Mouse (Mus musculus) WW6 (cell line): Measurements from ENCODE around the gene Prx.

Experiments
- DNase-seq: peaks from one replicate; pipeline ENCODE4 v3.0.0-alpha.2; 2013; ENCODE audit warnings: low read depth, low spot score

Prx gene

DNA sequence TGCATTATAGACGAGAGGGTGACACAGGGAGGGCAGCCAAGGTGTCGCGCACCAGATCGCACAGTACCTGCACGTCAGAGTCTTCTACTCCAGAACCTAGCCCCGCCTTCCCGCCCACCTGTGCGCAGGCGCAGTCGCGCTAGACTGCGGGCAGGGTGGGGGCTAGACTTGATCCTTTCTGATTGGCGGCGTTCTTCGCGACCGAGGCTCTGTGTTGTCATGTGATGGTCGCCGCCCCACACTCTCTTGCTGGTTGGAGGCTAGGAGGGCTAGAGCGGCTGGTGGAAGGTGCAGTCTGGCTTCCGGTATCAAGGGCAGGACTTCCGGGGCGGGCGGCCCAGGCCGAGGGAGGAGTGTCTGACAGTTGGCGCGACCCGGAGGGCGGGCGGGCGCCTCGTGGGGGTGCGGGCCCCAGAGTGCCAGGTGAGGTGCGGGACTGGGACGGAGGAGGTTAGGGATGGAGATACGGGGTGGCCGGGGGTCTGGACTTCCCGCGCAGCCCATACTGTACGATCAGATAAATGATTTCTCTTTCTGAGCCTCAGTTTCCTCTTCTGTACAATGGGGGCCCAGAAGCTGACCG, 53.9 kb downstream of the Prx start, which contains the start of the genes Pld3 and 2310022A10Rik:
Gene Pld3 (minus strand): TSS at position 288 of the 583 bp plus-strand sequence.
Gene 2310022A10Rik (plus strand): TSS at position 303 of the 583 bp plus-strand sequence.
- peak; percentile 94 for DNase-seq

GRCm38 (mm10) chr7:27560291-27560887, 61.3 kb downstream of the Prx start:
- no peak for DNase-seq

DNA sequence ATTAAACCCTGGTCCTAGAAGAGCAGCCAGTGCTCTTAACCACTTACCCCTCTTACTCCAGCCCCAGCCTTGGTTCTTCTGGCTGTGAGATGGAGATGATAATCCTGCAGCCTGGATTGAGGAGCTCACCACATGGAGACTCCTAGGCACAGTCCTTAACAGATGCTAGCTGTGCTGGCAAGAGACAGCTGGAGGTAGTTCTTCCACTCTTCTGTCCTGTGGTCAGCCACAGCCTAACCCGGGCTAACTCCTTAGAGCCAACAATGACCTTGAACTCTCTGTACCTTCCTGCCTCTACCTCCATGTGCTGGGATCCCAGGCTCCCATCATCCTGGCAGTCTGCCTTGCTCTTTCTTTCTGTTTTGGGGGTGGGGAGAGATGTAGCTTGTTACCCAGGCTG, 61.9 kb downstream of the Prx start:
- DNase-seq: no peak
